Mouse (Mus musculus) hindbrain, embryonic 11.5 days (tissue): ENCODE data around the gene Fyn. TPM values are rescaled to one million over a fixed set of nuclear protein-coding genes. Genes with fewer than 3 reads are reported as not detected.

Experiments used
- ATAC-seq: fragments of 200-750 bp; cut with Nextera tagmentation; 2 replicates; pipeline ENCODE4 v1.8.0; 2017; ENCODE audit warnings: mild to moderate bottlenecking, moderate TSS enrichment, moderate library complexity; ENCODE audit not compliant: low FRiP score
- DNase-seq: peaks from one replicate; pipeline ENCODE4 v3.0.0-alpha.2; 2015; ENCODE audit warnings: low spot score
- H3K27ac ChIP-seq: fragments of 300-500 bp; sonication (generic); 2 replicates; pipeline ENCODE4 v1.5.1; 2014; ENCODE audit warnings: mild to moderate bottlenecking, low read depth, low read length
- H3K27me3 ChIP-seq: fragments of 300-500 bp; sonication (generic); 2 replicates; pipeline ENCODE4 v1.6.1; 2014; ENCODE audit warnings: mild to moderate bottlenecking, low read length, moderate library complexity, mixed read lengths; ENCODE audit not compliant: control insufficient read depth, insufficient read depth
- H3K36me3 ChIP-seq: fragments of 300-500 bp; sonication (generic); 2 replicates; pipeline ENCODE4 v1.6.1; 2014; ENCODE audit warnings: mild to moderate bottlenecking, low read length, moderate library complexity, mixed read lengths; ENCODE audit not compliant: control insufficient read depth, insufficient read depth
- H3K4me1 ChIP-seq: fragments of 300-500 bp; sonication (generic); replicated peaks from 2 replicates; pipeline ENCODE4 v1.6.1; 2014; ENCODE audit warnings: low read length, mixed read lengths; ENCODE audit not compliant: control insufficient read depth, insufficient read depth
- H3K4me2 ChIP-seq: fragments of 300-500 bp; sonication (generic); replicated peaks from 2 replicates; pipeline ENCODE4 v1.6.1; 2014; ENCODE audit warnings: mild to moderate bottlenecking, low read depth, low read length
- H3K4me3 ChIP-seq: fragments of 300-500 bp; sonication (generic); 2 replicates; pipeline ENCODE4 v1.5.1; 2014; ENCODE audit warnings: low read depth, low read length
- H3K9ac ChIP-seq: fragments of 300-500 bp; sonication (generic); 2 replicates; pipeline ENCODE4 v1.6.1; 2014; ENCODE audit warnings: low read depth, low read length
- H3K9me3 ChIP-seq: fragments of 300-500 bp; sonication (generic); 2 replicates; pipeline ENCODE4 v1.6.1; 2016; ENCODE audit warnings: low read length; ENCODE audit not compliant: control insufficient read depth
- WGBS: fragments of 180-500 bp; shearing (Covaris S2); extraction: QIAGEN DNeasy Blood & Tissue Kit; methylation state at CpG from one replicate; pipeline ENCODE4 v1.1.7; 2014; 5-methylcytosine and 5-hydroxymethylcytosine counted together
- polyA plus RNA-seq: library from polyadenylated mRNA; unstranded; fragments of >200 nt; fragmentation: Nextera tagmentation; extraction: Ambion mirVana; gene quantifications from 2 replicates; pipeline ENCODE4 v1.2.1, GENCODE M21; 2014

Gene Fyn
- polyA plus RNA-seq, 1 experiment from 2014 or later: 51.1 TPM

DNA sequence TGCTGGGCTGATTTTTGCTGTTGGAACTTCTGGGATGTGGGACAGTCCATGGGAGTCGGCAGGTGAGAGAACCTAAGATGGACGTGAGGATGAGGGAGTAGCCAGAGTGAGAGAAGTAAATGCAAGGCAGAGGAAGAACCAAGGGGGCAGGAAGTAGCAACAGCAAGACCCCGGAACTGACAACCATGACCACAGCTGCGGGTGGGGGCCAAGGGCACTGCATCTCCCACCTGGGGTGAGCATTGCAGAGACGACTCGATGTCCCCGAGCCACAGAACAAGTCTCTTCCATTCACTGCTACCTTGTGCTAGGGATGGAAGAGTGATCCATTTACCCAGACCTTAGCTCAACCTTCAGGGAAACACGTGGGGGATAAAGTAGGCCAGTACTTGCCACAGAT, 146.3 kb downstream of the Fyn start:
- Histone ChIP-seq H3K4me1 (peaks cover 5% of the 10 kb centered on the region), H3K4me2 (no peak overlapping the region), H3K27me3 (no peaks in the 10 kb centered on the region), H3K9ac (no peak overlapping the region), H3K27ac (no peak overlapping the region), H3K36me3 (0 out of 2 replicates have a peak, but pooled peaks cover 6% of the 10 kb centered on the region), H3K4me3 (no peak overlapping the region), H3K9me3 (no peaks in the 10 kb centered on the region)
- 92% methylated on average over 8 of the region's 8 CpGs for WGBS
- DNase-seq (no peak), ATAC-seq (no peak)

DNA sequence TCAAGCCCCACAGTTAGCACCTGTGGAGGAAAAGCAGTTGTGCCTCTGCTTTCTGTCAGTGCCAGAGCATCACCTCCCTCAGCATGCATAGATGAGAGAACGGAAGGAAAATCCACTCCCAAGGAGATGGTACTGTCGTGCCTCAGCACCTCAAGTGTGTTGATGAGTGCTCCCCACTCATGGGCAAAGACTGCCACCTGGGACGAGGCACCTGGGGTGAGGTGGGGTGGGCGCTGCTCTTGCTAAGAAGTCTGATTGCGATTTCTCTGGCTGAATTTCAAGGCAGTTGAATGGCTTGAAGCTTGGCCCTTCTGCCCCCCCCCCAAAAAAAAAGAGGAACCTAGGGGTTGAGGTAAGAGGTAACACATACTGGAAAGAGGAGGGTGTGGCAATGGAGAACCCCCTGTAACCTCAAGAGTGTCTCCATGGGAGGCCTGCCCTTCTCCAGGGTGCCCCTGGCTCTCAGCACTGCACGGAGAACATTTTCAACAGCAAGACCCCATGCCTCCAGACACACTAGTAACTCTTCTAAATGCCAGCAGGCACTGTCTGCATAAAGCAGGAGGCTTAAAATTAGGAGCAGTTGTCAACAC, 148.0 kb downstream of the Fyn start:
- no peak overlapping the region for H3K4me3 ChIP-seq
- H3K9me3 ChIP-seq: no peaks in the 10 kb centered on the region
- no peak overlapping the region for H3K9ac ChIP-seq
- H3K36me3 ChIP-seq: 0 out of 2 replicates have a peak, but pooled peaks cover 6% of the 10 kb centered on the region
- H3K4me1 ChIP-seq: peaks cover 5% of the 10 kb centered on the region
- H3K27me3 ChIP-seq: no peaks in the 10 kb centered on the region
- H3K27ac ChIP-seq: no peak overlapping the region
- no peak overlapping the region for H3K4me2 ChIP-seq
- ATAC-seq: no peak
- 88% methylated on average over 6 of the region's 6 CpGs for WGBS
- DNase-seq: no peak

DNA sequence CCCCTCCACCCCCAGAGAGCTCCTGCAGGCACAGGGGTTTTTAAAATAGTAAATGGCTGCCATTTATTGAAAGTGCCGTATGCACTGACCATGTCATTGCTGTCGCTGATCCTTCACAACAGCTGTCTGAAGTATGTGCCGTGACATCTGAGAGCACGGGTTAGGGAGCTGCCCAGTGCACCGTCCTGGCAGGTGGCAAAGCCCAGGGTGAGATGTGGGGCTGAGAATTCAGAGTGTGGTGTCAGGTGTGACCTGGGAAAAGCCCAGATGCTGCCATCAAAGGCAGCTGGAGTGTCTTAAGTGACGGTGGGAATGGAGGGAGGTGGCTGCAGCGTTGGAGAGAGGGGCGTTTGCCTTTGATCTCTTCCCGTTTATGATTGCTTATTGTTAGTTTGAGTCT, 148.7 kb downstream of the Fyn start:
- 0 out of 2 replicates have a peak, but pooled peaks have one; percentile 31 for ATAC-seq
- H3K27ac ChIP-seq: peak overlapping the region; percentile 32; the same call in 1 of the 2 replicates
- peaks cover 5% of the 10 kb centered on the region for H3K4me1 ChIP-seq
- WGBS: 44% methylated on average over 9 of the region's 9 CpGs
- H3K4me2 ChIP-seq: no peak overlapping the region
- H3K9ac ChIP-seq: no peak overlapping the region
- no peaks in the 10 kb centered on the region for H3K9me3 ChIP-seq
- DNase-seq: no peak
- H3K27me3 ChIP-seq: no peaks in the 10 kb centered on the region
- 0 out of 2 replicates have a peak, but pooled peaks cover 6% of the 10 kb centered on the region for H3K36me3 ChIP-seq
- H3K4me3 ChIP-seq: no peak overlapping the region

DNA sequence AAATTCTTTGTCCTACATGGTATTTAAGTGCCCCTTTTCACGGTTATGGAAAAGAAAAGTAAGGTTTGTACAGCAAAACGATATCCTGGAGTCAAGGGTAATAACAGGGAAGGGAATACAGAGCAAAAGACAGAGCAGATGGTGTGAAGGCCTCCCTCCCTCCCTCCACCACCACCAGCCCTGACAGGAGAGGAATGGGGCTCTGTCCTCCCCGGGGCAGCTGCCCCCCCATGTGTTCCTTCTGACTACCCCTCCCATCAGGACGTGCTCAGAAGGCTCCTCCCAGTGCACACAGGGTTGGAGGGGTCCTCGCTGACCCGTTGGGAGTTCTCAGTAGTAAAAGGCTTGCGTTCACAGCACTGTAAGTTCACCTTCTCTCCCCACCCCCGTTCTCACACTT, 149.6 kb downstream of the Fyn start:
- Histone ChIP-seq H3K36me3 (0 out of 2 replicates have a peak, but pooled peaks cover 6% of the 10 kb centered on the region), H3K27me3 (no peaks in the 10 kb centered on the region), H3K4me3 (no peak overlapping the region), H3K4me1 (peaks cover 5% of the 10 kb centered on the region), H3K9me3 (no peaks in the 10 kb centered on the region), H3K4me2 (no peak overlapping the region), H3K9ac (no peak overlapping the region), H3K27ac (no peak overlapping the region)
- DNase-seq: no peak
- peak; percentile 55 for ATAC-seq
- 55% methylated on average over 8 of the region's 8 CpGs for WGBS

DNA sequence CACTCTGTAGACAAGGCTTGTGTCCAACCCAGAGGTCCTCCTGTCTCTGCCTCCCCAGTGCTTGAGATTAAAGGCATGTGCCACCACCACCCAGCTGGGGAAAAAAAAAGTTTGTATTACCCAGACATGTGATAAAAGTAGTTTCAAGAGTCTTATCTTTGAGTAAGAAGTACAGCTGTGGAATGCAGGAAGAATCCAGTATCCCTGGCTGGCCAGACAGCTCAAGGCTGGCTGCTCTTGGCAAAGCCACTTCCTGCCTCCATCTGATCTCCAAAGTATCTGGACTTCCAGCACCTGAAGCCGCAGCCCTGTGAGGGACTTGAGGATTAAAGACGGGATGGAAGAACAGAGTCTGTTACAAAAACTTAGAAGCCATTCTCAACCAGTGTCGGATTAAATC, 150.2 kb downstream of the Fyn start:
- no peak for DNase-seq
- no peaks in the 10 kb centered on the region for H3K9me3 ChIP-seq
- H3K9ac ChIP-seq: no peak overlapping the region
- 0 out of 2 replicates have a peak, but pooled peaks cover 6% of the 10 kb centered on the region for H3K36me3 ChIP-seq
- H3K4me3 ChIP-seq: no peak overlapping the region
- no peak for ATAC-seq
- H3K27me3 ChIP-seq: no peaks in the 10 kb centered on the region
- no peak overlapping the region for H3K4me2 ChIP-seq
- H3K4me1 ChIP-seq: peaks cover 5% of the 10 kb centered on the region
- WGBS: 88% methylated on average over 3 of the region's 3 CpGs
- H3K27ac ChIP-seq: peak overlapping the region; percentile 31; the same call in 1 of the 2 replicates

DNA sequence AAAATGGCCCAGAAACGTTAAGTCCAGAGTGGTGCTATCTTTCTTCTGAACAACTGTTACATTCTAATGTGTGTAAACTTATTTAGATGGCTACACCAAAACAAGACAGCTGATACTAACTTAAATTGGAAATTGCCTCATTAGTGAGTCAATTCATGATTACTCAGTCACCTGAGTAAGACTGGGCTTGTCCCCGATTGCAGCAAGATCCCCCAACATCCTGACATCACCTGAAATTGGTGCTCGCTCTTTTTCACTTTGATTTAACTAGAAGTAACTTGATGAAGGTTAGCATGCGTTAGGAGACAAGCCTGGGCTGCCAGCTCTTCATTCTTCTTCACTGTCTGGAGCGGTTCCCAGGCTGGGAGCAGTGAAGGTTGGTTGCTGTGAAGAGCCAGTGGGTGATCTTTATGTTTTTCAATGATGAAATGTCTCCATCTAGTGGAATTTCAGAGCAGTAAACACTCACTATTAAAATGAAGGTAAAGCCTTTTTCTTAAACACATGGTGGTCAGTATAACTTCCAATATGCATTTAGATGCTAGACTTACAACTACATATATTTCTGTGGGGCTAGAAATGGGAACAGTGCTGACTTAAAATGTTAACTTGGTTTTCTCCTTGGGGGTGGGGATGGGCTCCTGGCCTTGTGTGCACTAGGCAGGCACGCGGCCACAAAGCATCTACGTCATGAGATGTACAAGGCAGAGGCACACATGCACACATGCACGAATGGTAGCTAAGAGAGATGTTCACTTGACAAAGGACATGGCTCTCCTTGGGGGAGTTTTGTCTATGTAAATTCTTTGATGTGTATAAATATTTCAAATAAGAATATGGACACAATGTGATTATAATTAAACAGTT, 151.7 kb downstream of the Fyn start:
- peak; percentile 56 for DNase-seq
- Histone ChIP-seq H3K4me2 (no peak overlapping the region), H3K4me1 (peaks cover 5% of the 10 kb centered on the region), H3K27me3 (no peaks in the 10 kb centered on the region), H3K36me3 (0 out of 2 replicates have a peak, but pooled peaks cover 6% of the 10 kb centered on the region), H3K9me3 (no peaks in the 10 kb centered on the region), H3K9ac (no peak overlapping the region), H3K27ac (no peak overlapping the region; the same call in 1 of the 2 replicates), H3K4me3 (no peak overlapping the region)
- ATAC-seq: peak; percentile 53; the same call in 1 of the 2 replicates
- 58% methylated on average over 9 of the region's 9 CpGs for WGBS

DNA sequence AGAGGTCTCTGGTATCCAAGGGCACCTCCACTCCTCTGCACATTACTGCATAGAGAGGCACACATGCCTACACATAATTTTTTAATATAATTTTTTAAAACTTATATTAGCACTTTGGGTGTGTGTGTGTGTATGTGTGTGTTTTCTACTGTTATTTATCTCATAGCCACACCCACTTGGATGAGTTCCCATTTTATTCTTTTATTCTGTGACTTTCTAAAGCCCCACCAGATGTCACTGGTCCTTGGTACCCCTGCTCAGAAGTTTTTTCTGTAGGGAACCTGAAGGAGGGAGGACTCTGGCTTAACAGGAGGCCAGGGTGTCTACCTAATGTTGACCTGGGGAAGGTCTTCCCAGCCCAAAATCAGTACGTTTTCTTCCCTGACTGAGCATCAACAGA, 152.7 kb downstream of the Fyn start:
- Histone ChIP-seq H3K9ac (no peak overlapping the region), H3K9me3 (no peaks in the 10 kb centered on the region), H3K36me3 (0 out of 2 replicates have a peak, but pooled peaks cover 2% of the 10 kb centered on the region), H3K27ac (no peak overlapping the region), H3K4me1 (peaks cover 5% of the 10 kb centered on the region), H3K4me2 (no peak overlapping the region), H3K27me3 (no peaks in the 10 kb centered on the region), H3K4me3 (no peak overlapping the region)
- no peak for DNase-seq
- 91% methylated on average over 1 of the region's 1 CpGs for WGBS
- ATAC-seq: no peak

DNA sequence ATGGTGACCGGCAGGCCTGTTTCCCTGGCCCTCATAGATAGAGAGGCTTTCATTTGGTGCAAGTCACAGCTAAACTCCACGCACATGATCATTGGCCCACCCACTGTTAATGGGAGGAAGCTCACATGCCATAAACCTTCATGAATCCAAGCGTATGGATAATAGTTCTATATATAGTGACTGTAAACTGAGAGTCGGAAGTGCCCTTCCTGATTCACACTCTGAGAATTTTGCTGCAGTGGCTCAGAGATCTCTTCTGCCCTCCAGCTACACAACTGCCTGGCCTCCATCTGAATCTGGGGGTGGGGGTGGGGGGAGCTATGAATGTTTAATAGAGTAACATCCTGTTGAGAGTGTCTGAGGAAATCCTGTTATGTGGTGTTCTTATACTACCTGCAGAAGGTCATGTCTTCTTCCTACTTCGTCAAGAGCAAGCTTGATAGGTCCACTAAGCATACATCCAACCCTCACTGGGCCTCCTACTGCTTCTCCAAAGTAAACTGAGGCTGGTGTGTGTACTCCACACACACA, 153.3 kb downstream of the Fyn start:
- H3K4me1 ChIP-seq: peaks cover 7% of the 10 kb centered on the region

More for the DNA sequence above, 153.3 kb downstream of the Fyn start:
- Histone ChIP-seq H3K9me3 (no peaks in the 10 kb centered on the region), H3K27me3 (no peaks in the 10 kb centered on the region), H3K4me3 (no peak overlapping the region), H3K27ac (no peak overlapping the region), H3K36me3 (no peaks in the 10 kb centered on the region), H3K9ac (no peak overlapping the region), H3K4me2 (no peak overlapping the region)
- no peak for DNase-seq
- WGBS: 88% methylated on average over 5 of the region's 5 CpGs
- no peak for ATAC-seq
